Mouse (Mus musculus) heart, postnatal 0 days (tissue): ENCODE measurements around the gene Opn4.

Experiments
- CTCF ChIP-seq: IDR thresholded peaks from 2 replicates; pipeline ENCODE4 v1.5.1; 2016; ENCODE audit warnings: antibody characterized with exemption, control low read depth, low read depth
- EP300 ChIP-seq: IDR thresholded peaks from 2 replicates; pipeline ENCODE4 v1.6.1; 2016; ENCODE audit warnings: antibody characterized with exemption, low read depth

- TF ChIP-seq CTCF: no peak
- peak; percentile 84 for TF ChIP-seq EP300
Measured at GRCm38 (mm10) chr14:34589185-34589713, 10.7 kb downstream of the Opn4 start.
